Mouse (Mus musculus) hindbrain, postnatal 0 days (tissue): ENCODE measurements around the gene Capn7. TPM values are rescaled to one million over a fixed set of nuclear protein-coding genes. Genes with fewer than 3 reads are reported as not detected.

Source experiments
- ATAC-seq: fragments of 200-750 bp; cut with Nextera tagmentation; 2 replicates; pipeline ENCODE4 v1.8.0; 2017; ENCODE audit warnings: mild to moderate bottlenecking, moderate TSS enrichment, moderate library complexity
- DNase-seq: peaks from one replicate; pipeline ENCODE4 v3.0.0-alpha.2; 2015; ENCODE audit warnings: low spot score
- H3K27ac ChIP-seq: fragments of 300-500 bp; sonication (generic); 2 replicates; pipeline ENCODE4 v1.5.1; 2014; ENCODE audit warnings: mild to moderate bottlenecking
- H3K27me3 ChIP-seq: fragments of 300-500 bp; sonication (generic); 2 replicates; pipeline ENCODE4 v1.6.1; 2014; ENCODE audit warnings: low read length, mixed read lengths; ENCODE audit not compliant: insufficient read depth
- H3K36me3 ChIP-seq: fragments of 300-500 bp; sonication (generic); 2 replicates; pipeline ENCODE4 v1.6.1; 2014; ENCODE audit warnings: low read length, mixed read lengths; ENCODE audit not compliant: insufficient read depth
- H3K4me1 ChIP-seq: fragments of 300-500 bp; sonication (generic); 2 replicates; pipeline ENCODE4 v1.6.1; 2014; ENCODE audit warnings: antibody characterized with exemption, low read length, mixed read lengths; ENCODE audit not compliant: insufficient read depth
- H3K4me2 ChIP-seq: fragments of 300-500 bp; sonication (generic); 2 replicates; pipeline ENCODE4 v1.6.1; 2014; ENCODE audit warnings: low read depth, mild to moderate bottlenecking, low read length, moderate library complexity, mixed read lengths
- H3K4me3 ChIP-seq: fragments of 300-500 bp; sonication (generic); 2 replicates; pipeline ENCODE4 v1.5.1; 2014; ENCODE audit warnings: low read length
- H3K9ac ChIP-seq: fragments of 300-500 bp; sonication (generic); replicated peaks from 2 replicates; pipeline ENCODE4 v1.6.1; 2014; ENCODE audit warnings: mild to moderate bottlenecking, low read length, moderate library complexity, mixed read lengths
- H3K9me3 ChIP-seq: fragments of 300-500 bp; sonication (generic); 2 replicates; pipeline ENCODE4 v1.6.1; 2016; ENCODE audit warnings: low read length, mixed read lengths
- CTCF ChIP-seq: IDR thresholded peaks from 2 replicates; pipeline ENCODE4 v1.5.1; 2016; ENCODE audit warnings: antibody characterized with exemption, control low read depth, low read depth
- WGBS: fragments of 180-500 bp; shearing (Covaris S2); extraction: QIAGEN DNeasy Blood & Tissue Kit; methylation state at CpG from one replicate; pipeline ENCODE4 v1.1.7; 2014; 5-methylcytosine and 5-hydroxymethylcytosine counted together
- polyA plus RNA-seq: library from polyadenylated mRNA; unstranded; fragments of >200 nt; fragmentation: Nextera tagmentation; extraction: Ambion mirVana; gene quantifications from 2 replicates; pipeline ENCODE4 v1.2.1, GENCODE M21; 2015
- total RNA-seq: library from RNA; depleted of rRNA; stranded (reverse); fragments of >200 nt; gene quantifications from 2 replicates; pipeline ENCODE4 v1.2.3, GENCODE M21; 2014

Capn7 gene
- total and polyA plus RNA-seq, 2 experiments from 2014 or later = 48.2 to 50.5 TPM

DNA sequence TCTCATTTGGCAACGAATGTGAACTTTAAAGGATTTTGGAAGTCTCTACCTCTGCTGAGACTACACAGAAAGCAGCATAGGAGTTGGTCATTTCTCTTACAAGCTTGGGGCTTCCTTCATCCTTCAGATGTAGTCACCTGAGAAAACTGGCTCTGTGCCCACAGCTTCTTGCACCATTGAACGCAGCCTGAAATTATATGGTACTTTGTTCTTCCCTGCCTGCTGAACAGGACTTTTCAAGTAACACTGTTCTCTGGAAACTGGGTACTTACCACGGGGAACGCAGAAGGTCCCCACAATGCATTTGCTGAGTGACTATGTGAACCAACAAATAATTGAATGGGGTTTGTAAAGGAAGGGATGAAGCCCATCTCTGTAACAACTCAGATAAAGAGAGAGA, 13.2 kb upstream of the Capn7 start:
- Histone ChIP-seq H3K27me3 (no peaks in the 10 kb centered on the region), H3K27ac (no peak overlapping the region), H3K36me3 (no peaks in the 10 kb centered on the region), H3K4me1 (no peaks in the 10 kb centered on the region), H3K4me2 (peak overlapping the region; percentile 53), H3K9ac (no peak overlapping the region), H3K4me3 (peak overlapping the region; percentile 23), H3K9me3 (no peaks in the 10 kb centered on the region)
- WGBS = 79% methylated on average over 4 of the region's 4 CpGs
- ATAC-seq (no peak), DNase-seq (no peak)
- no peak for TF ChIP-seq CTCF

DNA sequence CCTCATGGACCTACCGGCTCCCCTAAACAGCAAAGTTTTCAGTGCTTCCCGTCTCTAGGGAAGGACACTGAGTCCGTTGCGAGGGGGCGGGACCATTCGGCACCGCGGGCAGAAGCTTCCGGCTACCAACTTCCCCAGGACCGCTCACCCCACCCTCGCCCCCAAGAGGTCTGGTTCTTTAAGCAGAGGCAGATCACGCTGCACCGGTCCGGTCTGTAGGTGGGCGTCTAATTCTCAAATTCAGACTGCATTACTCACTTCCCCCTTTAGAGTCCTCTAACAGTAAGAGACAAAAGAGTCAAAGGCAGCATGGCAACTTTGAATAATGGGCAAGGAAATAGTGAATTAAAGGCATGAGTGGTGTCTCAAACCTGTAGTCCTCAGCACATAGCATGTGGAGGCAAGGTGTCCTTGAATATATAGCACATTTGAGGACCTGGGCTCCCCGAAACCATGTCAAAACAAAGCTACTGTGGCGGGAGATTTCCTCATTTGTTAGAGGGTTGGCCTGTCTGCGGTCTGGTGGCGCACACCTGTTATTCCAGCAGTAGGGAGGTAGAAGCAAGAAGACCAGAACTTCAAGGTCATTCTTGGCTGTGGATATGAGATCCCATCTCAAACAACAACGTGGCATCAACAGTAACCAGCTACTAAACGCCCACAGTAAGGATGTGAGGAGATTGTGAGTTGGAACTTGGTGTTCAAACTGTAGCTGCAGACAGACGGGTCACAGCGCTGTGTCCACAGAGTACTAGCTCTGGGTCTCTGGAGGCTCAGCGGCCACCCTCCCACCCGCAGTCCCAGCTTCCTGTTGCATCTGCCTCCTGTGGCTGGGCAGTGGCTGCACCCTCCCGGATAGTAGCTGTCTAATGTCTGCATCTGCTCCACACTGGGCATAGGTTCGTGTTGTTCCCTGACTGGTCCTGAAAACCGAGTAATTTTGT, 12.3 kb upstream of the Capn7 start, which contains the start of gene Dnah1:
Dnah1 (minus strand) TSS at position 48 of the 944 bp plus-strand sequence.
- DNase-seq (peak; percentile 21), ATAC-seq (peak; percentile 62; the same call in 1 of the 2 replicates)
- no peak within 1 kb of the TSS for H3K27ac ChIP-seq
- peak within 1 kb of the TSS; percentile 23 for H3K4me3 ChIP-seq
- TF ChIP-seq CTCF = no peak
- no peaks in the 10 kb centered on the region for H3K36me3 ChIP-seq
- WGBS = 35% methylated on average over 28 of the region's 28 CpGs
- H3K27me3 ChIP-seq = no peaks in the 10 kb centered on the region
- H3K9me3 ChIP-seq = no peaks in the 10 kb centered on the region
- H3K9ac ChIP-seq = 0 out of 2 replicates have a peak within 1 kb of the TSS, but pooled peaks have one; percentile 22
- H3K4me1 ChIP-seq = no peaks in the 10 kb centered on the region
- H3K4me2 ChIP-seq = peak within 1 kb of the TSS; percentile 53

DNA sequence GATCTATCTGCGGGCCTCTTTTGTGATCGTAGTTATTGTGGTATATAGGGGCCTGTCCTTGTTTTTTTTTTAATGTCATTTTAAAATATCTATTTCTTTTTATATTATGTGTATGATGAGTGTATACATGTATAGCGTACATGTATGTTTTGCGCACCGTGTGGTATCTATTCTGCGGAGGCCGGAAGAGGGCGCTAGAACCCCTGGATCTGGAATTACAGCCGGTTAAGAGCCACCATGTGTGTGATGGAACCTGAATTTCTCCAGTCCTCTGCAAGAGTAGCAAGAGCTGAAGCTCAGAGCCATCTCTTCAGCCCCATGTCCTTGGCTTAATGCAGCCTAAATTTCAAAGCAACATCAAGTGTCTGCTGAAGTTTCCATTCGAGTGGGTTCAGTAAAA, 11.6 kb upstream of the Capn7 start:
- Histone ChIP-seq H3K27ac (no peak overlapping the region), H3K4me1 (no peaks in the 10 kb centered on the region), H3K9ac (no peak overlapping the region), H3K27me3 (no peaks in the 10 kb centered on the region), H3K4me3 (no peak overlapping the region), H3K4me2 (no peak overlapping the region), H3K9me3 (no peaks in the 10 kb centered on the region), H3K36me3 (no peaks in the 10 kb centered on the region)
- TF ChIP-seq CTCF = peak; percentile 24; the same call in 1 of the 2 replicates
- WGBS = 74% methylated on average over 10 of the region's 10 CpGs
- DNase-seq = no peak
- no peak for ATAC-seq

DNA sequence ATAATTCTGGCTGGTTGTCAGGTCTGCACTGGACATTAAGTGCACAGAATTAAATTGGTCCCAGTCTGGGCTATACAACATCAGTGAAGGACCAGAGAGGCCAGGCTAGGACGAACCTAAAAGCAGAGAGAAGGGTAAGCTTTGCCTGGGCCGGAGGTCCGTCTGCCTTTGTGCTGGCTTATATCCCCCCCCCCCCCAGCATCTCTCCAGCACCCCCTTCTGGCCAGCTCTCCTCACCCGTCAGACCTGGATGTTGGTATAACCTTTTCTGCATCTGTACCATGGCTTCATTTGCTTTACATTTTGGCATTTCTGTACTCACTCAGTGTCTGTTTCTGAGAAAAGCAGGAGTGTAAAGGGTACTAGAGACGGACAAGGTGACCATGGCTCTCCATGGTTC, 10.9 kb upstream of the Capn7 start:
- Histone ChIP-seq H3K4me3 (no peak overlapping the region), H3K36me3 (no peaks in the 10 kb centered on the region), H3K27ac (no peak overlapping the region), H3K4me1 (no peaks in the 10 kb centered on the region), H3K9ac (no peak overlapping the region), H3K27me3 (no peaks in the 10 kb centered on the region), H3K4me2 (no peak overlapping the region), H3K9me3 (no peaks in the 10 kb centered on the region)
- WGBS = 47% methylated on average over 5 of the region's 5 CpGs
- TF ChIP-seq CTCF = peak; percentile 27; the same call in 1 of the 2 replicates
- DNase-seq (no peak), ATAC-seq (no peak)

DNA sequence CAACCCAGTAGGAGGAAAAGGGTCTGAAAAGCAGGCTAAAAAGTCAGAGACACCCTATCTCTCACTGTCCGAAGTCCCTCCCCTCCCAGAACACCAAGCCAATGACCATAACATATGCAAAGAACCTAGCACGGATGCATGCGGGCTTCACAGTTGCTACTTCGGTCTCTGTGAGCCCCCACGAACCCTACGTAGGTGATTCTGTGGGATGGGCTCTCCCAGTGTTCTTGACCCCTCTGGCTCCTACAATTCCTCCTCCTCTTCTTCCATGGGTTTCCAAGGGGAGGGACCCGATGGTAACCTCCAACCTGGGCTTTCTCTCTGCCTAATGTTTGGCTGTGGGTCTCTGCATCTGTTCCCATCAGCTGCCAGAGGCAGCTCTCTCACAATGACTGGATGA, 9.7 kb upstream of the Capn7 start:
- Histone ChIP-seq H3K4me3 (no peak overlapping the region), H3K4me1 (no peaks in the 10 kb centered on the region), H3K4me2 (no peak overlapping the region), H3K27ac (no peak overlapping the region), H3K36me3 (no peaks in the 10 kb centered on the region), H3K9ac (no peak overlapping the region), H3K27me3 (no peaks in the 10 kb centered on the region), H3K9me3 (no peaks in the 10 kb centered on the region)
- TF ChIP-seq CTCF = no peak
- WGBS = 84% methylated on average over 7 of the region's 7 CpGs
- DNase-seq (no peak), ATAC-seq (no peak)

DNA sequence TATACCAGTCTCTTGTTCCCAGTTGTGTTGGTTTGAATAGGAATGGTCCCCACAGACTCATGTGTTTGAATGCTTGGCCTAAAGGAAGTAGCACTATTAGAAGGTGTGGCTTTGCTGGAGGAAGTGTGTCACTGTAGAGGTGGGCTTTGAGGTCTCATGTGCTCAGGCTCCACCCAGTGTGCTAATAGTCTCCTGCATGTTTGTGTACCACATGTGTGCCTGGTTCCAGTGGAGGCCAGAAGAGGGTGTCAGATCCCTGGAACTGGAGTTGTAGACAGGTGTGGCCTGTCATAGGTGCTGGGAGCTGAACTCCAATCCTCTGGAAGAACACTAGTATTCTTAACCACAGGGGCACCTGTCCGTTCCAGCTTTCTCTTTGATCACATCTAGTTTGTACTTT, 9.2 kb upstream of the Capn7 start:
- Histone ChIP-seq H3K27me3 (no peaks in the 10 kb centered on the region), H3K4me1 (no peaks in the 10 kb centered on the region), H3K9ac (no peak overlapping the region), H3K9me3 (no peaks in the 10 kb centered on the region), H3K4me2 (no peak overlapping the region), H3K27ac (no peak overlapping the region), H3K4me3 (no peak overlapping the region), H3K36me3 (no peaks in the 10 kb centered on the region)
- DNase-seq (no peak), ATAC-seq (no peak)
- no peak for TF ChIP-seq CTCF
- WGBS = 90% methylated on average over 1 of the region's 1 CpGs

DNA sequence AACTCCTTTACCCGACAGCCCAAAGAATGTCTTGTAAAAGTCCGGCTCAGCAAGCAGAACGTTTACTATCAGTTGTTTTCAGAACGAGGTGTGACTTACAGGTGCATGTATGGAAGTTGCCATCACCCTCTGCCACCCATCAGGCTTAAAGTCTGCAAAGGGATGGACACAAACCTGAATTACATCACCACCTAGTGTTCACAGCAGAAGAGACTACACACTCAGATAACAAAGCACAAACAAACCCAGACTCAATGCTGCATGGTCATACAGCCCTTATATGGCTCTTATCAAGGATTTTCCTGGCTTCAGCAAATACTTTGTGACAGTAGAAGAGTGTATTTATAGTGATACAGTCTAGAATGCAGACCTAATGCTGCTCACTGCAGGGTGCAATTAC, 8.8 kb upstream of the Capn7 start:
- ATAC-seq (no peak), DNase-seq (peak; percentile 18)
- no peak overlapping the region for H3K27ac ChIP-seq
- no peak overlapping the region for H3K9ac ChIP-seq
- no peaks in the 10 kb centered on the region for H3K4me1 ChIP-seq
- no peak overlapping the region for H3K4me3 ChIP-seq
- no peaks in the 10 kb centered on the region for H3K9me3 ChIP-seq
- WGBS = 77% methylated on average over 4 of the region's 4 CpGs
- TF ChIP-seq CTCF = peak; percentile 58
- no peaks in the 10 kb centered on the region for H3K27me3 ChIP-seq
- no peak overlapping the region for H3K4me2 ChIP-seq
- no peaks in the 10 kb centered on the region for H3K36me3 ChIP-seq
